Mouse (Mus musculus) hindlimb bud, embryonic 11.5 days (tissue): ENCODE measurements around the gene Mapk8ip1.
"Not testable (repeated sequence)": the region's sequence is repeated elsewhere in the genome, so short reads cannot be mapped to it uniquely, and the experiment has no call there.

Experiments used
- DNase-seq: peaks from one replicate; pipeline ENCODE4 v3.0.0-alpha.2; 2012; ENCODE audit warnings: low read depth, low spot score; ENCODE audit errors: extremely low spot score

Mapk8ip1 gene

GRCm38 (mm10) chr2:92426426-92426825 lies 25.4 kb upstream of the Mapk8ip1 start:
- no peak for DNase-seq

- DNase-seq: no peak
These were observed 24.3 kb upstream of the Mapk8ip1 start for GRCm38 (mm10) chr2:92425366-92425765.

- no peak for DNase-seq
These were observed 23.6 kb upstream of the Mapk8ip1 start for GRCm38 (mm10) chr2:92424462-92425308.

- DNase-seq: no peak
These were observed 22.8 kb upstream of the Mapk8ip1 start for GRCm38 (mm10) chr2:92423702-92424461.

GRCm38 (mm10) chr2:92423156-92423555 lies 22.1 kb upstream of the Mapk8ip1 start:
- no peak for DNase-seq

GRCm38 (mm10) chr2:92422388-92423135 lies 21.5 kb upstream of the Mapk8ip1 start:
- no peak for DNase-seq

GRCm38 (mm10) chr2:92421723-92422387 lies 20.8 kb upstream of the Mapk8ip1 start:
- no peak for DNase-seq

GRCm38 (mm10) chr2:92411705-92412104 lies 10.6 kb upstream of the Mapk8ip1 start:
- no peak for DNase-seq

- DNase-seq: no peak
These were observed 7.4 kb upstream of the Mapk8ip1 start for GRCm38 (mm10) chr2:92408309-92409045.

GRCm38 (mm10) chr2:92405687-92406086 lies 4.6 kb upstream of the Mapk8ip1 start:
- no peak for DNase-seq

GRCm38 (mm10) chr2:92404737-92405136 lies 3.7 kb upstream of the Mapk8ip1 start:
- no peak for DNase-seq

GRCm38 (mm10) chr2:92403776-92404319 lies 2.8 kb upstream of the Mapk8ip1 start:
- DNase-seq: no peak

GRCm38 (mm10) chr2:92402591-92403326 lies 1.7 kb upstream of the Mapk8ip1 start:
- DNase-seq: no peak

- no peak for DNase-seq
These were observed 381 bp downstream of the Mapk8ip1 start for GRCm38 (mm10) chr2:92400682-92401081.

GRCm38 (mm10) chr2:92399877-92400276 lies 1.2 kb downstream of the Mapk8ip1 start:
- not testable (repeated sequence) for DNase-seq

GRCm38 (mm10) chr2:92397436-92397835 lies 3.6 kb downstream of the Mapk8ip1 start:
- no peak for DNase-seq

GRCm38 (mm10) chr2:92395535-92395934 lies 5.5 kb downstream of the Mapk8ip1 start:
- no peak for DNase-seq

- DNase-seq: no peak
These were observed 8.5 kb downstream of the Mapk8ip1 start for GRCm38 (mm10) chr2:92392318-92393264.
